Mouse (Mus musculus): ENCODE measurements at regions not wholly inside any gene's neighbourhood (a gene's known extent, or its start where the extent isn't known, plus 50 kb on each side); places are given as distances from the start of the nearest gene placed in this dataset.

GRCm38 (mm10) chr10:126479743-126480142, 421.4 kb downstream of the Atp23 start:
- no peak for TF ChIP-seq CTCF (IDR thresholded peaks at IDR 0.05; ENCODE audit: insufficient read depth, low read depth, low read length)
- no peak for TF ChIP-seq POLR2A (IDR thresholded peaks at IDR 0.05; ENCODE audit: insufficient read depth, low read depth, low read length)
